Mouse (Mus musculus): ENCODE measurements around the gene Tspan3. TPM values are rescaled to one million over a fixed set of nuclear protein-coding genes. Genes with fewer than 3 reads are reported as not detected.

Gene Tspan3
- polyA plus RNA-seq, 1 experiment from 2014 or later: 577 TPM

GRCm38 (mm10) chr9:56195193-56195592, 29.9 kb upstream of the Tspan3 start:
- Histone ChIP-seq H3K36me3 (ENCODE audit: insufficient read depth, low read length) (no peaks in the 10 kb centered on the region), H3K4me1 (ENCODE audit: insufficient read depth, low read length) (peaks cover 31% of the 10 kb centered on the region), H3K27me3 (ENCODE audit: insufficient read depth, low read length) (no peaks in the 10 kb centered on the region; the same call in 1 of the 2 replicates), H3K4me2 (replicated peaks; ENCODE audit: low read depth, low read length) (no peak overlapping the region), H3K4me3 (ENCODE audit: low read length) (no peak overlapping the region), H3K27ac (ENCODE audit: low read length) (no peak overlapping the region), H3K9me3 (ENCODE audit: low read length) (no peaks in the 10 kb centered on the region), H3K9ac (replicated peaks; ENCODE audit: low read length) (no peak overlapping the region)
- WGBS: 44% methylated on average over 3 of the region's 3 CpGs
- ATAC-seq (ENCODE audit: low FRiP score, low TSS enrichment): no peak

DNA sequence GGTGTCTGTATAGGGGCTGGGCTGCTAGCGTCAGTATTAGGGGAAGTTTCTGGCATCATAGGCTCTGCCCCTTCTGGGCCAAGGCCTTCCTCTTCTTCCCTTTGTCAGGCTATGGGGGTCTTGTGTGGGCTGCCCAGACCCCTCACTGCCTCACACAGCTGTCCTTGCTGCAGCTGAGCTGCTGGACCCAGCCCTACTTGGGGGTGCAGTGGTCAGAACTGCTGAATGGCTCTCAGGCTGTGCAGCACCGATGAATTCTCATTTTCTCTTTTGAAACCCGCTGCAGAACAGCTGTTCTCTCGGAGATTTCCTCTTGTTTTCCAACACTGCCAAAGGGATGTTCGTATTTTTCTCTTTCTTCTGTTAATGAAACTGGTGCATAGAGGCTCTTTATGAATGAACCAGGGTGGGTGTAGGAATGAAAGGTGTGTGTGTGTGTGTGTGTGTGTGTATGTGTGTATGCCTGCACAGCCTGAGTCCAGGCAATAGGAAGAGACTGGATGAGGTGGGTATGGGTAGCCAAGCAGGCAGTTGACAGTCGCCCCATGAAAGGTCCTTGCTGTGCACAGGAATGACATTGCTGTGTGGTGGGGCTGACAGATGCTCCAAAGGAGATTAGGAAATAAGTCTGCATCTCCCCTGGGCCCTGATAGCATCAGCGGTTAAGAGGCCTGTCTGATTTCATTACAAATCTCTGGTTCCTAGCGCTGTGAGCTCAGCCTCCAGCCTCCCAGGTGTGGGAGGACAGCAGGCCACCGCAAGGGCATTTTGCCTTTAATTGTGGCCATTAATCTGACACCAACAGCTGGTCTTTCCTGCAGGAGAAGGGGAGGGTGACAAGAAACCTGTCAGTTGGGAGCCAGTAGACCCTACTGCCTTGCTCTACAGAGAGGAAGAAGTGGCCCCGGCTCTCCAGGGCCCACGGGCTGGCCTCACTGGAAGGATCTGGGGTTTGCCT, 26.5 kb upstream of the Tspan3 start:
- WGBS: 27% methylated on average over 11 of the region's 11 CpGs
- Histone ChIP-seq H3K27ac (ENCODE audit: low read length) (no peak overlapping the region), H3K36me3 (ENCODE audit: insufficient read depth, low read length) (no peaks in the 10 kb centered on the region), H3K4me1 (ENCODE audit: insufficient read depth, low read length) (peaks cover 23% of the 10 kb centered on the region), H3K9me3 (ENCODE audit: low read length) (no peaks in the 10 kb centered on the region), H3K4me3 (ENCODE audit: low read length) (no peak overlapping the region), H3K9ac (replicated peaks; ENCODE audit: low read length) (no peak overlapping the region), H3K27me3 (ENCODE audit: insufficient read depth, low read length) (no peaks in the 10 kb centered on the region; the same call in 1 of the 2 replicates), H3K4me2 (replicated peaks; ENCODE audit: low read depth, low read length) (no peak overlapping the region)
- ATAC-seq (ENCODE audit: low FRiP score, low TSS enrichment): peak; percentile 78

GRCm38 (mm10) chr9:56180118-56180781, 15.0 kb upstream of the Tspan3 start:
- H3K27me3 ChIP-seq (ENCODE audit: insufficient read depth, low read length): no peaks in the 10 kb centered on the region
- no peaks in the 10 kb centered on the region for H3K36me3 ChIP-seq (ENCODE audit: insufficient read depth, low read length)
- ATAC-seq (ENCODE audit: low FRiP score, low TSS enrichment): no peak
- no peak overlapping the region for H3K4me3 ChIP-seq (ENCODE audit: low read length)
- no peaks in the 10 kb centered on the region for H3K9me3 ChIP-seq (ENCODE audit: low read length)
- WGBS: 48% methylated on average over 8 of the region's 8 CpGs
- H3K27ac ChIP-seq (ENCODE audit: low read length): no peak overlapping the region
- H3K4me2 ChIP-seq (replicated peaks; ENCODE audit: low read depth, low read length): no peak overlapping the region
- 0 out of 2 replicates have a peak, but pooled peaks cover 8% of the 10 kb centered on the region for H3K4me1 ChIP-seq (ENCODE audit: insufficient read depth, low read length)
- no peak overlapping the region for H3K9ac ChIP-seq (replicated peaks; ENCODE audit: low read length)

DNA sequence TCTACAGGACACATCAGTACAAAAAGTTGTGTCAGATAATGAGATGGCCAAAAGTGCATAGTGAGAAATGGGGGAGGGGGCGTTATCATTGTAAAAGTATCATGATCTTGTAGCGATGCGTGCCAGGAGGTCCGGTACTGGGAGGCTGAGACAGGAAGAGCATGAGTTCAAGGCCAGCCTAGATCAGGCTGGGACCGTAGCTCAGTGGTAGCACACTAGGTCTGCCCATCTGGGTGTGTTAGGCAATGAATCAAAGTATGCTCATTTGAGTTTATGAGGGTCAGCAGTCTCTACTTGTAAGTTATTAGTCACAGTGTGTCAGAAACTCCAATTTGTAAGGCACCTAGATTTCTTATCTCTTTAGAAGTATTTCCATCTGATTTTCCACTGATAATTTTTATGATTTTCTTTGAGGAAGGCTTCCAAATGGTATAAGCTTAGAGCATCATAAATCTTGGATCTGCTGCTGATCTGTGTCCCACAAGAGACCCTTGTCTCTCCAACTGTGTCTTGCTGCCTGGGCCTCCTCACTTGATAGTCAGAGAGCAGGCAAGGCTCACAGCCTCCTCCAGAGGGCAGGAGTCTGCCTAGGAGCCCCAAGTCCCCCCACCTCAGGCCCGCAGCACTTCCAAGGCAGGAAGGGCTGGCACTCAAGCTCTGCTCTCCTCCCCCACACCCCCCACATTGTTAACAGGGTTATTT, 14.3 kb upstream of the Tspan3 start:
- WGBS: 72% methylated on average over 6 of the region's 6 CpGs
- H3K36me3 ChIP-seq (ENCODE audit: insufficient read depth, low read length): no peaks in the 10 kb centered on the region

GRCm38 (mm10) chr9:56177354-56177753, 12.1 kb upstream of the Tspan3 start:
- Histone ChIP-seq H3K4me3 (ENCODE audit: low read length) (no peak overlapping the region), H3K36me3 (ENCODE audit: insufficient read depth, low read length) (no peaks in the 10 kb centered on the region), H3K9ac (replicated peaks; ENCODE audit: low read length) (no peak overlapping the region), H3K4me2 (replicated peaks; ENCODE audit: low read depth, low read length) (no peak overlapping the region), H3K27me3 (ENCODE audit: insufficient read depth, low read length) (no peaks in the 10 kb centered on the region), H3K9me3 (ENCODE audit: low read length) (no peaks in the 10 kb centered on the region), H3K4me1 (ENCODE audit: insufficient read depth, low read length) (0 out of 2 replicates have a peak, but pooled peaks cover 8% of the 10 kb centered on the region), H3K27ac (ENCODE audit: low read length) (no peak overlapping the region)
- ATAC-seq (ENCODE audit: low FRiP score, low TSS enrichment): no peak
- 73% methylated on average over 4 of the region's 4 CpGs for WGBS

More for the DNA sequence above, 14.3 kb upstream of the Tspan3 start:
- Histone ChIP-seq H3K9me3 (ENCODE audit: low read length) (no peaks in the 10 kb centered on the region), H3K4me3 (ENCODE audit: low read length) (no peak overlapping the region), H3K27me3 (ENCODE audit: insufficient read depth, low read length) (no peaks in the 10 kb centered on the region), H3K4me1 (ENCODE audit: insufficient read depth, low read length) (0 out of 2 replicates have a peak, but pooled peaks cover 8% of the 10 kb centered on the region), H3K9ac (replicated peaks; ENCODE audit: low read length) (no peak overlapping the region), H3K27ac (ENCODE audit: low read length) (no peak overlapping the region), H3K4me2 (replicated peaks; ENCODE audit: low read depth, low read length) (no peak overlapping the region)
- no peak for ATAC-seq (ENCODE audit: low FRiP score, low TSS enrichment)

DNA sequence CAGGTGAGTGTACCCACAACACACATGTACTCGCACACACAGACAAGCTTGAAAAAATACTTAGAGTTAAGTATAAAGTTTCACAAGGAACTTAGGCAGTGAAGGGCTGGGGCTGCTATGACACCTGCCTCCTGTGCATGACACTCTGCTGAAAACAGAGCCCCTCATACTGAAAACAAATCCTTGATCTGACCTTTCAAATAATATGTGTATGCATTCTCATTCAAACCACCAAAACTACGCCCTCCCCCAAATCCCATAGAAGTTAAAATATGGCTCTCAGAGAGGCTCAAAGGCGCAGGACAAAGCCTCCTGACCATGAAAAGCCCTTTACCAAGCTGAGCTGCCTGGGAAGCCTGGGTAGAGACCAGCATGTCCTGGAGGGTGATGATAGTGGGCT, 10.0 kb upstream of the Tspan3 start:
- no peak for ATAC-seq (ENCODE audit: low FRiP score, low TSS enrichment)
- Histone ChIP-seq H3K27ac (ENCODE audit: low read length) (no peak overlapping the region), H3K9me3 (ENCODE audit: low read length) (no peaks in the 10 kb centered on the region), H3K4me1 (ENCODE audit: insufficient read depth, low read length) (0 out of 2 replicates have a peak, but pooled peaks cover 7% of the 10 kb centered on the region), H3K4me3 (ENCODE audit: low read length) (no peak overlapping the region), H3K27me3 (ENCODE audit: insufficient read depth, low read length) (no peaks in the 10 kb centered on the region), H3K4me2 (replicated peaks; ENCODE audit: low read depth, low read length) (no peak overlapping the region), H3K36me3 (ENCODE audit: insufficient read depth, low read length) (no peaks in the 10 kb centered on the region), H3K9ac (replicated peaks; ENCODE audit: low read length) (no peak overlapping the region)
- 71% methylated on average over 3 of the region's 3 CpGs for WGBS

DNA sequence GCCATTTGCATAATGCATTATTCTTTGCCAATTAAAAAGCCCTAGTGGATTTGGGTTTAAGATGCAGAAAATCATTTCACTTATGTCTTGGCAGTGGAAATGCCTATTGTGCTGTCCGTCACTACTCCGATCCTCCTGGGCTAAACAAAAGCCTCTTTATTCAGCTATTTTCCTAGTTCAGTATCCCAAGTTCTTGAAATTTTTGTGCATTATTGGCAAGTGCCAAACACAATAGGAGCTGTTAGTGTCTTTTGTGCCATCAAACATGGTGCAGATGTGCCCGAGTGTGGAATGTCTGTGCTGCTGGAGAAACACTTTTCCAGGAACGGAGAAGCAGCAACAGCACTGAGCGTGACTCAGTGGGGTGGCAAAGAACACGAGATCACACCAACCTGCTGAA, 2.4 kb upstream of the Tspan3 start:
- Histone ChIP-seq H3K4me1 (ENCODE audit: insufficient read depth, low read length) (no peaks in the 10 kb centered on the region), H3K27ac (ENCODE audit: low read length) (no peak overlapping the region), H3K9ac (replicated peaks; ENCODE audit: low read length) (no peak overlapping the region), H3K36me3 (ENCODE audit: insufficient read depth, low read length) (no peaks in the 10 kb centered on the region), H3K4me2 (replicated peaks; ENCODE audit: low read depth, low read length) (no peak overlapping the region), H3K27me3 (ENCODE audit: insufficient read depth, low read length) (no peaks in the 10 kb centered on the region), H3K9me3 (ENCODE audit: low read length) (no peaks in the 10 kb centered on the region), H3K4me3 (ENCODE audit: low read length) (no peak overlapping the region)
- 77% methylated on average over 6 of the region's 6 CpGs for WGBS
- no peak for ATAC-seq (ENCODE audit: low FRiP score, low TSS enrichment)

DNA sequence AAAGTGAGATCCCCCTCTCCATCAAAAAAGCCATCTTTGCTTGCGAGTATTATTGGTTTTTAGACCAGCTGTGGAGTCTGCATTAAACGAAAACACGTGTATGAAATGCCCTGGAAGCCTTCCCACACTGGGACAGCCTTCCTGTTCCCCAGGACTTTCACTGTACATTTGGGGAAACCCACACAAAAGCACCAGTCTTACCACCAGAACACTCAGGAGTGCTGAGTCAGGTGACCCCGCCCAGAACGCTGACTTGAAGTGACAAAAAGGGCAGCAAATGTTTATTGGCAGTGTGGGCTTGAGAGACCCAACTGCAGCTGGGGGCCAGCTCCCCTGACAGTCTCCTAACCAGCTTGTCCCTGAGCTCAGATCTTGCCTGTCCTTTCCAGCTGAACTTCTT, 884 bp upstream of the Tspan3 start:
- Histone ChIP-seq H3K36me3 (ENCODE audit: insufficient read depth, low read length) (no peaks in the 10 kb centered on the region), H3K27ac (ENCODE audit: low read length) (no peak overlapping the region), H3K4me2 (replicated peaks; ENCODE audit: low read depth, low read length) (no peak overlapping the region), H3K9me3 (ENCODE audit: low read length) (no peaks in the 10 kb centered on the region), H3K4me1 (ENCODE audit: insufficient read depth, low read length) (peaks cover 3% of the 10 kb centered on the region; the same call in 1 of the 2 replicates), H3K27me3 (ENCODE audit: insufficient read depth, low read length) (no peaks in the 10 kb centered on the region), H3K4me3 (ENCODE audit: low read length) (no peak overlapping the region), H3K9ac (replicated peaks; ENCODE audit: low read length) (no peak overlapping the region)
- ATAC-seq (ENCODE audit: low FRiP score, low TSS enrichment): no peak
- WGBS: 53% methylated on average over 5 of the region's 5 CpGs

GRCm38 (mm10) chr9:56160341-56161141, 4.7 kb downstream of the Tspan3 start:
- Histone ChIP-seq H3K9ac (replicated peaks; ENCODE audit: low read length) (peak overlapping the region; percentile 97), H3K27ac (ENCODE audit: low read length) (peak overlapping the region; percentile 90), H3K4me3 (ENCODE audit: low read length) (peak overlapping the region; percentile 91), H3K4me2 (replicated peaks; ENCODE audit: low read depth, low read length) (peak overlapping the region; percentile 73), H3K27me3 (ENCODE audit: insufficient read depth, low read length) (no peaks in the 10 kb centered on the region), H3K36me3 (ENCODE audit: insufficient read depth, low read length) (no peaks in the 10 kb centered on the region), H3K4me1 (ENCODE audit: insufficient read depth, low read length) (peaks cover 24% of the 10 kb centered on the region), H3K9me3 (ENCODE audit: low read length) (no peaks in the 10 kb centered on the region)
- WGBS: under 1% methylated on average over 82 of the region's 82 CpGs
- ATAC-seq (ENCODE audit: low FRiP score, low TSS enrichment): peak; percentile 97

Data from kidney, embryonic 16.5 days (tissue).